Mouse (Mus musculus): ENCODE results near the gene Pdgfra.
A peak's percentile ranks its signal among the peaks of the same experiment; 100 is the strongest.

The Pdgfra gene

DNA sequence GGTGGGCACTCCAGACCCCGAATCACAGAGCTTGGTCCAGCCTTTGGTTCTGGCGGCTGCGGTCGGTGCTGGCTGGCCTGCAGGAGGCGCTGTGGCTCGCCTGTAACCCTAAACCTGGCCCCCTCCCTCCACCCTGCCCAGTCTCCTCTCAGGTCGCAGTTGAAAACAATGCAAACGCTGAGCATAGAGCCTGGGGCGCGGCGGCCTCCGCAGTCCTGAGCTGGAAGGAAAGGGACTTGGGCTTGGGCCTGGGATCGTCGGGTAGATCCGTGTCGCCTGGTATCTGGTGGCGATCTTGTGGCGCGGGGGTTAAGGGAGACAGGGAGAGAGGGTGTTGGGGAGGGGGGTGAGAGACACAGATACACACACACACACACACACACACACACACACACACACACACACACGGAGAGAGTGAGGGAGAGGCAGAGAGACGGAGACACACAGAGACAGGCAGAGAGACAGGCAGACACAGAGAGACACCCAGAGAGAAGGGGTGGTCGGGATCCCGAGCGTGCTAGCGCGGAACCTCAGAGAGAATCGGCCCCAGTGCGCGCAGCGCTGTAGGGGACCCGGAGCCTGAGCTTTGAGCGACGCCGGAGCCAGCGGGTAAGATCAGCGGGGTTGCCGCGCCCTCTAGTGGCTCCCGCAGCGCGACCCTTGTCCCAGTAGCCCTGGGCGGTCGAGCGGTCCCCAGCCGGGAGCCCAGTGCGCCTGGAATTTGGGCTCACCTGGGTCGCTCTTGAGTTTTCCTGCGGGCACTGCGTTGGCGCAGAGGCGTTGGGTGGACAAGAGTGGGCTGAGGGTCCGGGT, 3.9 kb downstream of the Pdgfra start:
- peak; percentile 89 for DNase-seq

DNA sequence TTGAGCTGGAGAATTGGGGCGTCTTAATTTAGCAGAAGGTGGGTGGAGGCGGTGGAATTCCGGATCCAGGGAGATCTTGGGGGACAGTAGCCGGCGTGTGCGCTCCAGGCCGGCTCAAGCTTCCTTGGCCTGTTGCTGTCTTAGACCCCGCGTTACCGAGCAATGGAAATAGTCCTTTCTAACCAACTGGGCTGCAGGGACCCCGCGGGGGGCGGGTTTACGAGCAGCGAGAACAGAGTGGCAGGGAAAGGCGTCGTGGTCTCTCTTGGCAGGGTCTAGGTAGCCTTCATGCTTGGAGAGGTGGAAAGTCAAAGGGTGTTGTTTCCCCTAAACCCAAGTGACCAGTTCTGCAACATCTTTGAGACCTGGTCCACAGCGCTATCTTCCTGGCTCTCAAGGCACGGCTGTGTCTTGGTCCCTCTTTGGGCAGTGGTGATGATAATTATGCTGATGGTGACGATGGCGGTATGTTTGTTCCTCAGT, 4.5 kb downstream of the Pdgfra start:
- peak; percentile 69 for DNase-seq

DNA sequence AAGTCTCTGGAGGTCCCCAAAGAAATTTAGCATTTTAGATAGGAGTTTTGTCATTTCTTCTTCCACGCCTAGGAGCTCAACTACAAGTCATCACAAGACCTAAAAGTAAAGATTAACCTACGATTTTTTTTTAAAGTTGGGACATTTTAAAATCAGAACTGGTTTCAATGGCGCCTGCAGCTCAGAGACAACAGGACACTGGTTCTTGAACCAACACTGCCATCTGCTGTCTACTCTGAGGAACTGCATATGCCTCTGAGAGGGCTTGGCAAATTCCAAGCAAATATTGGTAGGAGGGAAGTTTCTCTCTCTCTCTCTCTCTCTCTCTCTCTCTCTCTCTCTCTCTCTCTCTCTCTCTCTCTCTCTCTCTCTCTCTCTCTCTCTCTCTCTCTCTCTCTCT, 4.9 kb downstream of the Pdgfra start:
- DNase-seq = peak; percentile 89

DNA sequence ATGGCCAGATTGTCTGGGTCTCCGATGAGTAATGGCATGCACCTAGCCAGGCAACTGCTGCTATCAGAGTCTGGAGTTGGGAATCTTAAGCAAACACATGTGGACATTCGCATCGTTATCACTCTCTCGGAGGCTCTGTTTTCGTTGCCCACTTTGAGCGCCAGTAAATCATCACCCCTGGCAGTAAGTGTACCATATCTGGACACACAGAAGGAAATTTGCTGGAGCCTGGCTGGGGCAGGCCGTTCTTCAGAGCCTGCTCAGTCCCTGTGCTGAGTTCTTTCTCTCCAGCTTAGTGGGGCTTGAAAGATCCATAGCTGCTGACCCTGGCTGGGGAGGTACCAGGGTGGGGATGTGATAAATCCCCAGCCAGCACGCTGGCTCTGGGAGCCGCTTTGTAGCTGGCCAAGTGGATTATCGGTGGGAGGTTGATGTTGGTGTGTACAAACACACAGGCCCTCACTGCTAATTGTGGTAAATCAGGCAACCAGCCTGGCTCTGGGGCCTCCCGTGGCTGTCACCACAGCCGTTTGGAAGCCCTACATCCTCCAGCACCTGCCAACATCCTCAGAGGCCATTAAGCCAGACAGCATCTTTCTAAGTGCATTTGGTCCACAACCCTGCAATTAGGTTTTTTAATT, 8.6 kb downstream of the Pdgfra start:
- DNase-seq = peak; percentile 51

DNA sequence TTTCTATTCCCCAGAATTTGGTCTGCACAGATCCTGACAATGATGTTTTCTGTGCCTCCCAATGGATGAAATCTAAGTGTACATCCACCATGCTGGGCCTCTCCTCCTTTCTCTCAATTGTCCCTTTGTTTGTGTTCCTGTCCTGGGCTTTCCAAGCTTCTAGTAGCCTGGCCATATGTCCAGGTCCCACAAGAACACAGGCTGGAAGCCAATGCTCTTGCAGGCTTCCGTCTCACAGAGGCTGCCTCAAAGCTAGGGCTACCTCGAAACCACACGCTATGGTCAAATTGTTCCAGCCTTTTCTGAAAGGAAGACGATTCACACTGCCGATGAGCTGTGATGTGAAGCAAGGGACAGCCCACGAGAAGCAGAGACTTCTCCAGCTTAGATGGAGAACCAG, 9.5 kb downstream of the Pdgfra start:
- no peak for DNase-seq

DNA sequence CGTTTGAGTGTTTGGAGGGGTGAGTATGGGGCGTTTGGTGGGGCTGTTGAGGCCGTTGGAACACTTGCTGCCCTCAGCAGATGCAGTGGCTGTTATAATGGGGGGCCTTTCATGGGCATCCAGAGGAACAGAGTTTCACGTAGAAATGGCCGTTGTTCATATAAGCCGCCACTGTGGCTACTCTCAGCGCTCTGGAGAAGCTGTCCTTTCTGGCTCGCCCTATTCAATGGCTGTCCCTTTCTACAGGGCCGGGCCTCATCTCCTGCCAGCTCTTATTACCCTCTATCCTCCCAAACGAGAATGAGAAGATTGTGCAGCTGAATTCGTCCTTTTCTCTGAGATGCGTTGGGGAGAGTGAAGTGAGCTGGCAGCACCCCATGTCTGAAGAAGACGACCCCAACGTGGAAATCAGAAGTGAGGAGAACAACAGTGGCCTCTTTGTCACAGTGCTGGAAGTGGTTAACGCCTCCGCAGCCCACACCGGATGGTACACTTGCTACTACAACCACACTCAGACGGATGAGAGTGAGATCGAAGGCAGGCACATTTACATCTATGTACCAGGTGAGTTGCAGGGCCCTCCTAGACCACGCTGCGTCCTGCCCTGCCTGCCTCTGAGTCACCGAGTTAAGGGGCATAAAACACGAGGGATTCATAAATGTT, 11.3 kb downstream of the Pdgfra start:
- peak; percentile 63 for DNase-seq

DNA sequence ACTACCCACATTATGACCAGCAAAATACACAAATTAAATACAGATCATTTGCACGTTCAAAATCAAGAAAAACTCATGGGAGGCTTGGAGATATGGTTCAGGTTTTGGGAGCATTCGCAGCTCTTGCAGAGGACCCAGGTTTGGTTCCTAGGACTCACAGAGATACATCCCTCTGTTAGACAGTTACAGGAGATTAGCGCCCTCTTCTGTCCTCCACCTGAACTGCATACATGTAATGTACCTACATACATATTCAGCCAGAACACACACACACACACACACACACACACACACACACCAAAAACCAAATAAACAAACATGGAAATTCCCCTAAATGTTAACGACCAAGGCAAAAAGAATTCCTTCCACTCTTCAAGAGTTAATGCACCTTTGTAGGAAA, 12.6 kb downstream of the Pdgfra start:
- peak; percentile 45 for DNase-seq

DNA sequence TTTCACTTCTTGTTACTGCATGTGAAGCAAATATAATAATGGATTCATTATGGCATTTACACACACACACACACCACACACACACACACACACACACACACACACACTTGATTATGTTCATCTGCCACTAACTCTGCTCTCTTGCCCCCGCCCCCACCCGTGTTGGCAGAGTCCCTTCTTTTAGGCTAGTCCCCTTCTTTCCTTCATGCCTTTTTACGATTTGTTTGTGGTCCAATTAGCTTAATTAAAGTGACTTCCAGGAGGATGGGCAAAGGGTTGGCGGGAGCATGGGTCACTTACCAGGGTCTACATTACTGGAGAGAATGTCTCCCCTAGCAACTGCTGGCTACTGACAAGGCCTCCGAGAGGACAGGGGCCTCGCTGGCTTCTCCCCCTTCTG, 17.7 kb downstream of the Pdgfra start:
- peak; percentile 60 for DNase-seq

DNA sequence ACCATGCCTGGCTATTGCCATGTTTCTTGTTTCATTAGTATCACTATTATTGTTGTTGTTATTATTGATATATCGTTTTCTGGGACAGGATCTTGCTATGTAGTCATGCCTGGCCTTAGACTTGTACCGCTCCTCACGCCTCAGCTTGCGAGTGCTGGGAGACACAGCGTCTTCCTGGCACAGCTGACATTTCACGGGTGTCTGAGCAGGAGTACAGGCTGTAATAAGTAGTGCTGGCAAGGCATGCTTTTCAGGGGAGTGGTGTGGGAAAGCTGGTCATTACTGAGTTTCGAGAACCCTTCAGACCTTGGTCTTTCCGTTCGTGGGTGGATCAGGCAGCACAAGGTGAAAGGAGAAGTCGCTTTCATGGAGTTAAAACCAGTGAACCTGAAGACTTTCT, 19.8 kb downstream of the Pdgfra start:
- DNase-seq = peak; percentile 70

DNA sequence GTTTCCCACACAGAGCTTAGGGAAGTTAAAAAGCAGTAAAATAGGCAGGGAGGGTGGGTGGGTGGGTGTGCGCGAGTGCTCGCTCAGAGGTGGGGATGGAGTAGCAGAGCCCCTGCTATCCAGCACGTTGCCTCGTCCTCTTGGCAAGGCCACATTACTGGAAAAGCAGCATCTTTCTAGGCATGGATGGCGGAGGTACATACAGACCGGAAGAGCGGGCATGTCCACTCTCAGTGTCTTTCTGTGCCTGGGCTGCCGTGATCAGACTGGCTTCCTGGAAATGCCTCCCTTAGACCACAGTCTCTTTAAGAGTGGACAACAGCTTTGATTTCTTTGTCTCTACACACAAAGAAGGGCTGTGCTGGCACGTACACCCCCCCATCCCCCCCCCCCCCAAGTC, 27.2 kb downstream of the Pdgfra start:
- DNase-seq = no peak

DNA sequence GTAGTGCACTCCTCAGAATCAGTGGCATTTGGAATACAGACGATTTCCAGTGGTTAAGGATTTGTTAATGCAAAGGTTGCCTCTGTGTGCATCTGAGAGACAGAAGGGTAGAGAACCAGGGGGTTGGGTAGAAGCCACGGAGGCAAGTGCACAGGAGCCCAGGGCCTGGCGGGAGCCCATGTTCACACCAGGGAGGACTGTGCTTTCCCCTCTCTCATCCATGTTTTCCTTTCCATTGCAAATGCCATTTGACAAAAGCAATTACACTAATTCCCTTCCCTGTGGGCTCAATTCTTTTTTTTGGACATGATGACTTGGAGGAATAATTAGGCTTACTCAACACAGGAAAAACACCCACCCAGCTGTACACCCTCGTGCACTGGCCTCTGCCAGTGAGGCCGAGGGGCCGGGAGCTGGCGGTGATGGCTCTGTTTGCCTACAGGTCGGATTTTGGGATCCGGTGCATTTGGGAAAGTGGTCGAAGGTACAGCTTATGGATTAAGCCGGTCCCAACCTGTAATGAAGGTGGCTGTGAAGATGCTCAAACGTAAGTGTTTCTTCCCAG, 27.7 kb downstream of the Pdgfra start:
- peak; percentile 47 for DNase-seq

DNA sequence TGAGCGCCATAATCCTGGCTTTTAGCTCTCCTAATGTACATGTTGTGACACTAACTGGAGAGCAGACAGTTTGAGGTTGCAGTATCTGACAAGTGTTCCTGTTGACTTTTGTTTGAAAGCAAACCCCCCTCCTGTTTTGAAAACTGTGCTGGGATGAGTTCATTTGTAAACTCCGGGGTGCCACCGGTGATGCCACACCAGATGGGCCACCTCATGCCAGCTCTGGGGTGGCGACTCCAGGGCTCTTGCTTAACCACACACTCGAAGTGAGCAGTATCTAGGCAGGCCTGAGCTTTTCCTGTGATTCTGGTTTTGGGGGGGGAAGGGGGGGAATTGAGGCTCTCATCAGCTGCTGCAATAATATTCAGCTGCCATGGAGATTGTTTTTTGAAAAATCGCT, 31.6 kb downstream of the Pdgfra start:
- DNase-seq = no peak

DNA sequence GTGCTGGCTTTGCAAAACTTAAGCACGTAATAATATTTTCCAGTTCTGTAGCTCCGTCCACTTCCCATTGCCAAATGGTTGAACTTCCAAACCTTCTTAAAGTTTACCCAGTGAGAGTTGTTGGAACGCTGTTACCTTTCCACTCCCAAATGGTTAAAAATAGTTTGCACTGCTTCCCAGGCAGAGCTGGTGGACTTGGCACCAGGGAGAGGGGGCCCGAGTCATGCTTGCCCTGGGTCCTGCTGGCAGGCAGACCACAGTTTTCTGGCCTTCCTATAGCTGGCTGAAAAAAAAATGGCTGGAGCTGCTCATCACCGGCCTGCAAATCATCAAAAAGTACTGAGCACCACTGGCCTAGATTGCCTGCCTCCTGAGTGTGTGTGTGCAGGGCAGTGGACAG, 32.0 kb downstream of the Pdgfra start:
- DNase-seq = no peak

DNA sequence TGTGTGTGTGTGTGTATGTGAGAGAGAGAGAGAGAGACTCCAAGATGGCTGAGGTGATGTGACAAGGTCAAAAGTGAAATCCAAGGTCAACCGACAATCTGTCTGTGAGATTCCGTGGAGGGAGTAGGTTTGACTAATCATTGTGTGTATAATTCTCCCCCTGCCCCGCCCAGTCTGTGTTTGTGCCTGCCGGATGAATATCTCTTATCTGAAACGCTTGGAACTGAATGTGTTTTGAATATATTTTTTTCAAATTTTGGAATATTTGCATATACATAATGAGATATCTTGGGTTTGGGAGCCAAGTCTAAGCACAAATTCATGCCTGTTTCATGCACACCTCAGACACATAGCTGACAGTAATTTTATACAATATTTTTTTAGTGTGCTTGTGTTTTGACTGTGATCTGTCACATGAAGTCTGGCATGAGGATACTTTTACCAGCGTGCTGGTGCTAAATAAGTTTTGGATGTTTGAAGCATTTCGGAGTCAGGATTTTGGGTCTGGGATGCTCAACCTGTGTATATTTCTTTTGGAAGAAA, 32.7 kb downstream of the Pdgfra start:
- DNase-seq = no peak

DNA sequence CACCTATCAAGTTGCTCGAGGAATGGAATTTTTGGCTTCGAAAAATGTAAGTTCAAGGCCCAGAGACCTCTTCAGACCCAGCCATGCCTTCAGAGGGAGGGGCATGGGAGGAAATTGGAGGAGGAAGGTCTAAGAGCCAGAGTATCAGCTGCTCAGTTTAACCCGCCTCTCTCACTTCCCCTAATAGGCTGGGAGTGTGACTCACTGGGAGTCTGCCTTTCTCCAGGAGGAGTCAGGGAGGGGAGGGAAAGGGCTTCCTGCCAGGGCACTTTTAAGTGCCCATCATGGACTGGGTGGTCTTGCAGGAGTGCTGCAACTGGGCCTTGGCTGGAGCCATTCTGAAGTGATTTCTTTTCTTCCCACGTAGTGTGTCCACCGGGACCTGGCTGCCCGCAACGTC, 33.5 kb downstream of the Pdgfra start:
- DNase-seq = no peak

DNA sequence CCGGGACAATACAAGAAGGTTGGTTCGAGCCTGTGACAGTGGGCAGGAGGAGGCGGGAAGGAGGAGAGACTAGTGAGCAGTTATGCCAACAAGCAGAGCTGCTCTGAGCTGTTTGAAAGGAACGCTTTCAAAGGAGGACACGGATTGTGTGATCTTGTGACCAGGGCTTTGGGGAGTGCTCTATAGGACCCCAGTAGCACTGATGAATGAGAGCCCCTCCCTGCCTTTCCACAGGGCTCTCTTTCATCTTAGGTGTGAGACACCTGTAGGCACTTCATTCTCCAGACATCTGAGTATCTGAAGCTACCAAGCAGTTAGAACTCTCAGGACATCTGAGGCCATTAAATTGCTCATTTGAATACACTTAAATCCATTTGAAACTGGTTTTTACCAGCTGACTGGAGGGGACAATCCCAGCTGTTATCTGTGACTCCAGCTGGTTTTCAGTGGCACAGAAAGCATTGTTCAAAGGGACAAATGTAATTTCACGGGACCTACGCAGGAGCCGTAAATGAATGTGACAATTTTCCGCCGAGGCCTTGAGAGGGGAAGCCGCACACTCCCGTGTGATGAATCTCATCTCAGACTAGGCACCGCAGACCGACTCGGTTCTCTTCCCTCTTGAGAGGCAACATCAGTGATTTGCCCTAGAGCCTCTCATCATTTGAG, 37.4 kb downstream of the Pdgfra start:
- no peak for DNase-seq

DNA sequence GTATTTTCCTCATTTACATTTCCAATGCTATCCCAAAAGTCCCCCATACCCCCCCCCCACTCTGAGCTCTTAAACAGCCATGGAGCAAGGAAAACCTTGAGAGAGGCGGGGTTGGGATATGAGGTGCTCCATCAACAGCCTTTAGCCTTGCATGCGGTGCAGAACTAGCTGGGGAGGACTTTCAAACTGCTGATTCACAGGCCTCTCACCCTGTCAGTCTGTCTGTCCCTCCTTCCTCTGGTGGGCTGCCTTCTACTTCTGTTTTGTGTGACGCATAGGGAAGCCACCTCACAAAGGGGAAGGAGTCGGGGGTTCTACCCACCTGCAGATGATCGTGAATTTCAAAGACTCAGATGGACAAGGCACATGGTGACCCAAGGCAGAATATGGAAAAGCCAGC, 41.0 kb downstream of the Pdgfra start:
- DNase-seq = no peak

DNA sequence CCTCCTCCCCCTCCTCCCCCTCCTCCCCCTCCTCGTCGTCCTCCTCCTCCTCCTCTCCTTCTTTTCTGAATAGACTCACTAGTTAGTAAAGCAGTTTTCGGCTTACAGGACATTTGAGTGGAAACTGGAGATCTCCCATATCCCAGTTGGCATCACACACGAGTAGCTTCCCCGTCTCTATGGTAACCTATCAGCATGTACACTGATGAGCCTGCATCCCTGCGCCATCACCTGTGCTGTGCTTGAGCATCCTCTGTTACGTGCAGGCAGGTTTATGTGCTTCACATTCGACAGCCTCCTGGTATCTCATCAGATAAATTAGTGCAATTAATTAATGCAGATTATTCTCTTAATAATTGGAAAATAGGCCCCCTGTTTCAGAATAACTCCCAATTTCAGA, 46.3 kb downstream of the Pdgfra start:
- DNase-seq = no peak

DNA sequence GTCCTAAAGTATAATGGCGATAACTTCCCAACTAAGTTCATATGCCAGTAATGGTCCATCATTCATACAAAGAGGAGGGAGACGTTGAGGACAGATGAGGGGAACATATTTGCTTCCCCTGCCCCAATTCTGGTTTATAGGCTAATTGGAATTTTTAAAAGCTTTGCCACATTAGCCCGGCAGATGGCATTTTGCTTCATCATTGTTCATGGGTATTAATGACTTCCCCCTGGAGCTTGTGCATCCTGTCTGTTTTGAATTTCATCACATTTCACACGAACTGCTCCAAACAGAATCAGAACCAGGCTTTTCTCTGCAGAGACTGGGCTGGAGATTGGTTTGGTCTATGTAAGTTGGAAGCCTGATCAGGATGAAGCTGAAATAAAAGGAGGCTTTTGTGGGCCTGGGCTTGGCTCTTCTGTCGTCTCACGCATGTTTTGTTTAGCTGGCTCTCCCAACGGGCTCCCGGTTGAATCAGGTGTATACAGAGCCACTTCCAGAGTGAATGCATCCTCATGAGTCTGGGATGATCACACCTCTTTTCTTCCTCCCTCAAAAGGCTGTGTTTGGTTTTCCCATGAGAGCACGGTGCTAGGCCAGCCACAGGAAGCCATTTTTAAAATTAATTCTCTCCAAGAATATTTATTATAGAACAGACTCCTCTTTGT, 47.7 kb downstream of the Pdgfra start:
- peak; percentile 70 for DNase-seq

DNA sequence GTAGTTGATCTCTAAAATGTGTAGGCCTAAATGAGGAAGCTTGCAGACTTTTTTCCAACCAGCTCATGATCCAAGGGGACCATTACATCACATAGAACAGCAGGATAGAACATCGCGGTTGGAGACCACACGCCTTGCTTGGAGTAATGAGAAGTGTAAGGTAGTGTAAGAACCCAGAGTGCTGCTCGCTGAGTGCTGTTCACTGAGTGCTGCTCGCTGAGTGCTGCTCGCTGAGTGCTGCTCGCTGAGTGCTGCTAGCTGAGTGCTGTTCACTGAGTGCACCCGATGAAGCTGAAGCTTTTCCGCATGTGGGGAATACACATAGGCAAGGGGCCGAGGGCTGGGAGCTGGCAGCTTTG, 48.3 kb downstream of the Pdgfra start:
- no peak for DNase-seq

DNA sequence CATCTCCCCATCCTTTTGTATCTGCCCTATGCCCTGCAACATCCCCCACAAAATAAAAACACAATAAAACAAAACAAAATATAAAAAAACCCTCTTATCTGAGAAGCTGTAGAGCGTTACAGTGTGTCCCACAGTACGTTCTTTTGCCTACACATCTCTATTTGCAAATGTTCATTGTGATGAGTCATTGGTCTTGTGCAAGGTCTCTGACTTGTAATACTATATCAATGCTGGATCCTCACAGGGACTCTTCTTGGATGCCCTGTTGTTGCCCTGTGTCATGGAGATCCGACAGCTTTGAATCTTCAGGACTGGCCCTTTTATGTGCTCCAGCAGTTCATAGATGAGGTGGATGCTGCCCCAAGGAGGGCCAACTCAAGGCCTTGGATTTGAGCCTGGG, 55.8 kb downstream of the Pdgfra start:
- DNase-seq = no peak

DNA sequence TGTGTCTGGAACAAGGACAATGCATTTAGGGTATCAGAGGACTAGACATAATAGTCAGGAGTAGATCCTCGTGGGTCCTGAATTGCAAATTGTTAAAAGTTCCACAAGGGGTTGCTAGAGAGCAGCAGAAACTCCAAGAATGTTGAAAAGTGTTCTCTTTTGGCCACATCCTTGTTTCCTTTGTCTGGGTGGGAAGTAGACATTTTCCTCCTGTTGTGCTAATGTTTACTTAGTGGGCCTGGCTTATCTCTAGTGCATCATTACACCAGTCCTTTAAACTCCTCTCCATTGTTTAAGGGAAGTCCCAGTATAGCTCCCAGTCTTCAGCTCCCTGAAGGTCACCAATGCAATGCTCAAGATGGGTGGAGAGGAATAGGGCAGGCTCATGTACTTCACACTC, 57.9 kb downstream of the Pdgfra start:
- peak; percentile 72 for DNase-seq
